Mouse (Mus musculus): Measurements from ENCODE around the gene Olfr790. TPM values are rescaled to one million over a fixed set of nuclear protein-coding genes. Genes with fewer than 3 reads are reported as not detected.

The Olfr790 gene
- polyA plus RNA-seq (2016; fragmentation: Nextera tagmentation; extraction: Ambion mirVana), result not detected in 2 replicates

- H3K4me1 ChIP-seq, result no peaks in the 10 kb centered on the region
- no peak for DNase-seq (ENCODE audit: low spot score)
- no peaks in the 10 kb centered on the region for H3K9me3 ChIP-seq (replicated peaks)
- no peak within 1 kb of the TSS for H3K27ac ChIP-seq (replicated peaks)
- H3K27me3 ChIP-seq (ENCODE audit: low read depth, poor library complexity, severe bottlenecking), result no peaks in the 10 kb centered on the region
- no peaks in the 10 kb centered on the region for H3K36me3 ChIP-seq
- no peak within 1 kb of the TSS for H3K4me3 ChIP-seq
Observed at GRCm38 (mm10) chr10:129498192-129498591, at the start of gene Olfr790. Gene Olfr790 (plus strand): TSS chr10:129498492.

- Histone ChIP-seq H3K27ac (replicated peaks) (no peak within 1 kb of the TSS), H3K36me3 (no peaks in the 10 kb centered on the region), H3K4me1 (no peaks in the 10 kb centered on the region), H3K9me3 (replicated peaks) (no peaks in the 10 kb centered on the region), H3K27me3 (ENCODE audit: low read depth, poor library complexity, severe bottlenecking) (no peaks in the 10 kb centered on the region), H3K4me3 (no peak within 1 kb of the TSS)
- 84% methylated on average over 3 of the region's 3 CpGs for WGBS
- no peak for DNase-seq (ENCODE audit: low spot score)
Observed at GRCm38 (mm10) chr10:129461562-129461961, 36.7 kb upstream of the Olfr790 start, which contains the start of gene Olfr787. Gene Olfr787 (plus strand): TSS chr10:129461862.

- Histone ChIP-seq H3K27me3 (ENCODE audit: low read depth, poor library complexity, severe bottlenecking) (no peaks in the 10 kb centered on the region), H3K27ac (replicated peaks) (no peak within 1 kb of the TSS), H3K9me3 (replicated peaks) (no peaks in the 10 kb centered on the region), H3K36me3 (no peaks in the 10 kb centered on the region), H3K4me1 (no peaks in the 10 kb centered on the region), H3K4me3 (no peak within 1 kb of the TSS)
- no peak for DNase-seq (ENCODE audit: low spot score)
Observed at GRCm38 (mm10) chr10:129470698-129471097, 27.6 kb upstream of the Olfr790 start, which contains the start of gene Olfr788. Gene Olfr788 (plus strand): TSS chr10:129470998.

- Histone ChIP-seq H3K4me1 (no peaks in the 10 kb centered on the region), H3K27me3 (ENCODE audit: low read depth, poor library complexity, severe bottlenecking) (no peaks in the 10 kb centered on the region), H3K9me3 (replicated peaks) (no peaks in the 10 kb centered on the region), H3K27ac (replicated peaks) (no peak overlapping the region), H3K4me3 (no peak overlapping the region), H3K36me3 (no peaks in the 10 kb centered on the region)
- 67% methylated on average over 2 of the region's 2 CpGs for WGBS
- no peak for DNase-seq (ENCODE audit: low spot score)
Observed at GRCm38 (mm10) chr10:129473256-129473655, 25.0 kb upstream of the Olfr790 start.

- Histone ChIP-seq H3K4me3 (no peak overlapping the region), H3K27ac (replicated peaks) (no peak overlapping the region), H3K36me3 (no peaks in the 10 kb centered on the region), H3K9me3 (replicated peaks) (no peaks in the 10 kb centered on the region), H3K4me1 (no peaks in the 10 kb centered on the region), H3K27me3 (ENCODE audit: low read depth, poor library complexity, severe bottlenecking) (no peaks in the 10 kb centered on the region)
- no peak for DNase-seq (ENCODE audit: low spot score)
Observed at GRCm38 (mm10) chr10:129473723-129474122, 24.6 kb upstream of the Olfr790 start.

- Histone ChIP-seq H3K4me1 (no peaks in the 10 kb centered on the region), H3K36me3 (no peaks in the 10 kb centered on the region), H3K27ac (replicated peaks) (no peak within 1 kb of the TSS), H3K4me3 (no peak within 1 kb of the TSS), H3K27me3 (ENCODE audit: low read depth, poor library complexity, severe bottlenecking) (no peaks in the 10 kb centered on the region), H3K9me3 (replicated peaks) (no peaks in the 10 kb centered on the region)
- no peak for DNase-seq (ENCODE audit: low spot score)
- 76% methylated on average over 2 of the region's 2 CpGs for WGBS
Observed at GRCm38 (mm10) chr10:129484452-129484851, 13.8 kb upstream of the Olfr790 start, which contains the start of gene Olfr789. Gene Olfr789 (plus strand): TSS chr10:129484752.

- Histone ChIP-seq H3K27ac (replicated peaks) (no peak overlapping the region), H3K27me3 (ENCODE audit: low read depth, poor library complexity, severe bottlenecking) (no peaks in the 10 kb centered on the region), H3K4me1 (no peaks in the 10 kb centered on the region), H3K4me3 (no peak overlapping the region), H3K36me3 (no peaks in the 10 kb centered on the region), H3K9me3 (replicated peaks) (no peaks in the 10 kb centered on the region)
- 88% methylated on average over 2 of the region's 2 CpGs for WGBS
- no peak for DNase-seq (ENCODE audit: low spot score)
Observed at GRCm38 (mm10) chr10:129490101-129490500, 8.2 kb upstream of the Olfr790 start.

- no peak for DNase-seq (ENCODE audit: low spot score)
- Histone ChIP-seq H3K4me1 (no peaks in the 10 kb centered on the region), H3K9me3 (replicated peaks) (no peaks in the 10 kb centered on the region), H3K27me3 (ENCODE audit: low read depth, poor library complexity, severe bottlenecking) (no peaks in the 10 kb centered on the region), H3K4me3 (no peak within 1 kb of the TSS), H3K36me3 (no peaks in the 10 kb centered on the region), H3K27ac (replicated peaks) (no peak within 1 kb of the TSS)
- WGBS, result 78% methylated on average over 3 of the region's 3 CpGs
Observed at GRCm38 (mm10) chr10:129521492-129521891, 23.2 kb downstream of the Olfr790 start, which contains the start of gene Olfr791. Gene Olfr791 (plus strand): TSS chr10:129521792.

GRCm38 (mm10) chr10:129538862-129539261, 40.6 kb downstream of the Olfr790 start, which contains the start of gene Olfr792:
Gene Olfr792 (plus strand): TSS chr10:129539162.
- WGBS, result 83% methylated on average over 1 of the region's 1 CpGs
- no peak within 1 kb of the TSS for H3K27ac ChIP-seq (replicated peaks)
- peaks cover 9% of the 10 kb centered on the region; the same call in 1 of the 2 replicates for H3K9me3 ChIP-seq (replicated peaks)
- H3K4me3 ChIP-seq, result no peak within 1 kb of the TSS
- no peaks in the 10 kb centered on the region for H3K4me1 ChIP-seq
- H3K27me3 ChIP-seq (ENCODE audit: low read depth, poor library complexity, severe bottlenecking), result no peaks in the 10 kb centered on the region
- H3K36me3 ChIP-seq, result no peaks in the 10 kb centered on the region
- no peak for DNase-seq (ENCODE audit: low spot score)

GRCm38 (mm10) chr10:129549354-129549753, 51.1 kb downstream of the Olfr790 start:
- WGBS, result 50% methylated on average over 1 of the region's 1 CpGs
- peaks cover 5% of the 10 kb centered on the region; the same call in 1 of the 2 replicates for H3K9me3 ChIP-seq (replicated peaks)
- no peak for DNase-seq (ENCODE audit: low spot score)
- H3K4me1 ChIP-seq, result no peaks in the 10 kb centered on the region
- H3K27me3 ChIP-seq (ENCODE audit: low read depth, poor library complexity, severe bottlenecking), result no peaks in the 10 kb centered on the region
- H3K4me3 ChIP-seq, result no peak overlapping the region
- no peak overlapping the region for H3K27ac ChIP-seq (replicated peaks)
- H3K36me3 ChIP-seq, result no peaks in the 10 kb centered on the region

Other genes with a start within 250 kb of the Olfr790 start
- not detected in 2 replicates for gene Olfr776, start 239.4 kb upstream of the Olfr790 start, polyA plus RNA-seq (2016; fragmentation: Nextera tagmentation; extraction: Ambion mirVana)
- not detected in 2 replicates for gene Olfr777, start 227.0 kb upstream of the Olfr790 start, polyA plus RNA-seq (2016; fragmentation: Nextera tagmentation; extraction: Ambion mirVana)
- not detected in 2 replicates for gene Olfr780, start 180.4 kb upstream of the Olfr790 start, polyA plus RNA-seq (2016; fragmentation: Nextera tagmentation; extraction: Ambion mirVana)
- gene Olfr781, start 169.6 kb upstream of the Olfr790 start, polyA plus RNA-seq (2016; fragmentation: Nextera tagmentation; extraction: Ambion mirVana), result not detected in 2 replicates
- gene Olfr782, start 149.6 kb upstream of the Olfr790 start, polyA plus RNA-seq (2016; fragmentation: Nextera tagmentation; extraction: Ambion mirVana), result not detected in 2 replicates
- gene Olfr784, start 114.4 kb upstream of the Olfr790 start, polyA plus RNA-seq (2016; fragmentation: Nextera tagmentation; extraction: Ambion mirVana), result 0.06 TPM in 1 of 2 replicates, not detected in the other
- not detected in 2 replicates for gene Olfr785, start 93.1 kb upstream of the Olfr790 start, polyA plus RNA-seq (2016; fragmentation: Nextera tagmentation; extraction: Ambion mirVana)
- not detected in 2 replicates for gene Olfr786, start 71.2 kb upstream of the Olfr790 start, polyA plus RNA-seq (2016; fragmentation: Nextera tagmentation; extraction: Ambion mirVana)
- not detected in 2 replicates for gene Olfr787, start 36.6 kb upstream of the Olfr790 start, polyA plus RNA-seq (2016; fragmentation: Nextera tagmentation; extraction: Ambion mirVana)
- gene Olfr788, start 27.5 kb upstream of the Olfr790 start, polyA plus RNA-seq (2016; fragmentation: Nextera tagmentation; extraction: Ambion mirVana), result not detected in 2 replicates
- not detected in 2 replicates for gene Olfr789, start 13.7 kb upstream of the Olfr790 start, polyA plus RNA-seq (2016; fragmentation: Nextera tagmentation; extraction: Ambion mirVana)
- gene Olfr791, start 23.3 kb downstream of the Olfr790 start, polyA plus RNA-seq (2016; fragmentation: Nextera tagmentation; extraction: Ambion mirVana), result not detected in 2 replicates
- not detected in 2 replicates for gene Olfr792, start 40.7 kb downstream of the Olfr790 start, polyA plus RNA-seq (2016; fragmentation: Nextera tagmentation; extraction: Ambion mirVana)
- gene Olfr794, start 69.2 kb downstream of the Olfr790 start, polyA plus RNA-seq (2016; fragmentation: Nextera tagmentation; extraction: Ambion mirVana), result not detected in 2 replicates
- not detected in 2 replicates for gene Olfr796, start 114.1 kb downstream of the Olfr790 start, polyA plus RNA-seq (2016; fragmentation: Nextera tagmentation; extraction: Ambion mirVana)
- not detected in 2 replicates for gene Olfr798, start 129.4 kb downstream of the Olfr790 start, polyA plus RNA-seq (2016; fragmentation: Nextera tagmentation; extraction: Ambion mirVana)
- not detected in 2 replicates for gene Olfr799, start 139.0 kb downstream of the Olfr790 start, polyA plus RNA-seq (2016; fragmentation: Nextera tagmentation; extraction: Ambion mirVana)
- not detected in 2 replicates for gene Olfr800, start 159.2 kb downstream of the Olfr790 start, polyA plus RNA-seq (2016; fragmentation: Nextera tagmentation; extraction: Ambion mirVana)
- not detected in 2 replicates for gene Olfr801, start 175.4 kb downstream of the Olfr790 start, polyA plus RNA-seq (2016; fragmentation: Nextera tagmentation; extraction: Ambion mirVana)
- gene Olfr802, start 189.7 kb downstream of the Olfr790 start, polyA plus RNA-seq (2016; fragmentation: Nextera tagmentation; extraction: Ambion mirVana), result not detected in 2 replicates
- not detected in 2 replicates for gene Olfr803, start 195.8 kb downstream of the Olfr790 start, polyA plus RNA-seq (2016; fragmentation: Nextera tagmentation; extraction: Ambion mirVana)
- gene Olfr804, start 204.7 kb downstream of the Olfr790 start, polyA plus RNA-seq (2016; fragmentation: Nextera tagmentation; extraction: Ambion mirVana), result not detected in 2 replicates
- gene Olfr805, start 230.9 kb downstream of the Olfr790 start, polyA plus RNA-seq (2016; fragmentation: Nextera tagmentation; extraction: Ambion mirVana), result not detected in 2 replicates
- not detected in 2 replicates for gene Olfr806, start 243.4 kb downstream of the Olfr790 start, polyA plus RNA-seq (2016; fragmentation: Nextera tagmentation; extraction: Ambion mirVana)